Mouse (Mus musculus) heart, embryonic 16.5 days (tissue): ENCODE measurements at regions not wholly inside any gene's neighbourhood (a gene's known extent, or its start where the extent isn't known, plus 50 kb on each side); places are given as distances from the start of the nearest gene placed in this dataset.

Experiments used
- ATAC-seq: fragments of 200-750 bp; cut with Nextera tagmentation; replicated peaks from 2 replicates; pipeline ENCODE4 v1.8.0; 2017; ENCODE audit warnings: moderate number of reproducible peaks; ENCODE audit not compliant: insufficient read depth, low FRiP score; ENCODE audit errors: extremely low read depth
- H3K27ac ChIP-seq: fragments of 300-500 bp; sonication (generic); 2 replicates; pipeline ENCODE4 v1.5.1; 2014; ENCODE audit warnings: mild to moderate bottlenecking, low read length, control low read depth, moderate library complexity
- H3K27me3 ChIP-seq: fragments of 300-500 bp; sonication (generic); 2 replicates; pipeline ENCODE4 v1.6.1; 2014; ENCODE audit warnings: low read length, mixed read lengths; ENCODE audit not compliant: control insufficient read depth, insufficient read depth
- H3K36me3 ChIP-seq: fragments of 300-500 bp; sonication (generic); 2 replicates; pipeline ENCODE4 v1.6.1; 2014; ENCODE audit not compliant: control insufficient read depth, insufficient read depth
- H3K4me1 ChIP-seq: fragments of 300-500 bp; sonication (generic); 2 replicates; pipeline ENCODE4 v1.6.1; 2014; ENCODE audit warnings: low read length, mixed read lengths; ENCODE audit not compliant: control insufficient read depth, insufficient read depth
- H3K4me2 ChIP-seq: fragments of 300-500 bp; sonication (generic); 2 replicates; pipeline ENCODE4 v1.6.1; 2014; ENCODE audit warnings: low read depth, mild to moderate bottlenecking, control low read depth, low read length
- H3K4me3 ChIP-seq: fragments of 300-500 bp; sonication (generic); 2 replicates; pipeline ENCODE4 v1.5.1; 2014; ENCODE audit warnings: mild to moderate bottlenecking, control low read depth, low read length
- H3K9ac ChIP-seq: fragments of 300-500 bp; sonication (generic); 2 replicates; pipeline ENCODE4 v1.6.1; 2014; ENCODE audit warnings: low read length, control low read depth
- H3K9me3 ChIP-seq: fragments of 300-500 bp; sonication (generic); replicated peaks from 2 replicates; pipeline ENCODE4 v1.6.1; 2016; ENCODE audit warnings: low read length; ENCODE audit not compliant: control insufficient read depth
- WGBS: fragments of 180-500 bp; shearing (Covaris S2); extraction: QIAGEN DNeasy Blood & Tissue Kit; methylation state at CpG from one replicate; pipeline ENCODE4 v1.1.7; 2014; 5-methylcytosine and 5-hydroxymethylcytosine counted together

GRCm38 (mm10) chr2:33974737-33975422, 87.1 kb upstream of the Mvb12b start:
- no peak for ATAC-seq
- H3K4me3 ChIP-seq: no peak overlapping the region
- H3K9ac ChIP-seq: no peak overlapping the region
- H3K4me1 ChIP-seq: no peaks in the 10 kb centered on the region
- 82% methylated on average over 15 of the region's 15 CpGs for WGBS
- no peak overlapping the region for H3K27ac ChIP-seq
- no peaks in the 10 kb centered on the region for H3K27me3 ChIP-seq
- no peak overlapping the region for H3K4me2 ChIP-seq
- H3K9me3 ChIP-seq: peaks cover 6% of the 10 kb centered on the region; the same call in 1 of the 2 replicates
- H3K36me3 ChIP-seq: no peaks in the 10 kb centered on the region

GRCm38 (mm10) chr2:33974031-33974430, 86.3 kb upstream of the Mvb12b start:
- WGBS: 90% methylated on average over 3 of the region's 3 CpGs
- Histone ChIP-seq H3K4me3 (no peak overlapping the region), H3K4me1 (no peaks in the 10 kb centered on the region), H3K27me3 (no peaks in the 10 kb centered on the region), H3K4me2 (no peak overlapping the region), H3K9ac (no peak overlapping the region), H3K27ac (no peak overlapping the region), H3K9me3 (peaks cover 3% of the 10 kb centered on the region; the same call in 1 of the 2 replicates), H3K36me3 (no peaks in the 10 kb centered on the region)
- ATAC-seq: no peak

GRCm38 (mm10) chr2:33973213-33973834, 85.6 kb upstream of the Mvb12b start:
- Histone ChIP-seq H3K27ac (no peak overlapping the region), H3K4me3 (no peak overlapping the region), H3K9ac (no peak overlapping the region), H3K9me3 (peaks cover 3% of the 10 kb centered on the region; the same call in 1 of the 2 replicates), H3K36me3 (no peaks in the 10 kb centered on the region), H3K4me1 (no peaks in the 10 kb centered on the region), H3K4me2 (no peak overlapping the region), H3K27me3 (no peaks in the 10 kb centered on the region)
- WGBS: 71% methylated on average over 4 of the region's 4 CpGs
- ATAC-seq: 0 out of 2 replicates have a peak, but pooled peaks have one; percentile 49

GRCm38 (mm10) chr2:33966984-33967421, 79.3 kb upstream of the Mvb12b start:
- Histone ChIP-seq H3K9me3 (peaks cover 3% of the 10 kb centered on the region; the same call in 1 of the 2 replicates), H3K9ac (no peak overlapping the region), H3K27me3 (peaks cover 12% of the 10 kb centered on the region), H3K36me3 (no peaks in the 10 kb centered on the region), H3K4me3 (peak overlapping the region; percentile 18; the same call in 1 of the 2 replicates), H3K4me2 (peak overlapping the region; percentile 48), H3K27ac (no peak overlapping the region), H3K4me1 (peaks cover 6% of the 10 kb centered on the region)
- 31% methylated on average over 7 of the region's 7 CpGs for WGBS
- ATAC-seq: peak; percentile 70

- peak overlapping the region; percentile 48 for H3K4me2 ChIP-seq
- H3K4me1 ChIP-seq: peaks cover 6% of the 10 kb centered on the region
- peak overlapping the region; percentile 18; the same call in 1 of the 2 replicates for H3K4me3 ChIP-seq
- no peaks in the 10 kb centered on the region for H3K36me3 ChIP-seq
- ATAC-seq: no peak
- no peak overlapping the region for H3K27ac ChIP-seq
- no peak overlapping the region for H3K9ac ChIP-seq
- H3K27me3 ChIP-seq: peaks cover 12% of the 10 kb centered on the region
- peaks cover 3% of the 10 kb centered on the region; the same call in 1 of the 2 replicates for H3K9me3 ChIP-seq
- WGBS: 23% methylated on average over 35 of the region's 35 CpGs
Observed at GRCm38 (mm10) chr2:33966389-33966983, 78.7 kb upstream of the Mvb12b start.

- Histone ChIP-seq H3K27ac (no peak overlapping the region), H3K27me3 (peaks cover 12% of the 10 kb centered on the region), H3K36me3 (no peaks in the 10 kb centered on the region), H3K4me2 (no peak overlapping the region), H3K9me3 (no peaks in the 10 kb centered on the region), H3K9ac (no peak overlapping the region), H3K4me1 (peaks cover 6% of the 10 kb centered on the region), H3K4me3 (no peak overlapping the region)
- no peak for ATAC-seq
- 81% methylated on average over 5 of the region's 5 CpGs for WGBS
Observed at GRCm38 (mm10) chr2:33964096-33964495, 76.3 kb upstream of the Mvb12b start.

- H3K9me3 ChIP-seq: no peaks in the 10 kb centered on the region
- H3K9ac ChIP-seq: no peak overlapping the region
- no peak overlapping the region for H3K4me2 ChIP-seq
- 83% methylated on average over 14 of the region's 14 CpGs for WGBS
- no peak overlapping the region for H3K4me3 ChIP-seq
- H3K27ac ChIP-seq: no peak overlapping the region
- H3K27me3 ChIP-seq: peaks cover 9% of the 10 kb centered on the region
- no peaks in the 10 kb centered on the region for H3K36me3 ChIP-seq
- no peak for ATAC-seq
- peaks cover 6% of the 10 kb centered on the region for H3K4me1 ChIP-seq
Observed at GRCm38 (mm10) chr2:33962355-33963037, 74.8 kb upstream of the Mvb12b start.

GRCm38 (mm10) chr2:33961566-33961965, 73.8 kb upstream of the Mvb12b start:
- 66% methylated on average over 2 of the region's 2 CpGs for WGBS
- Histone ChIP-seq H3K4me3 (no peak overlapping the region), H3K27me3 (peaks cover 9% of the 10 kb centered on the region), H3K9ac (no peak overlapping the region), H3K36me3 (no peaks in the 10 kb centered on the region), H3K4me1 (peaks cover 3% of the 10 kb centered on the region; the same call in 1 of the 2 replicates), H3K9me3 (no peaks in the 10 kb centered on the region; the same call in 1 of the 2 replicates), H3K4me2 (no peak overlapping the region), H3K27ac (no peak overlapping the region)
- ATAC-seq: no peak
